Mouse (Mus musculus) testis, adult 2 months (tissue): ENCODE results near the gene Gm20388. TPM values are rescaled to one million over a fixed set of nuclear protein-coding genes. Genes with fewer than 3 reads are reported as not detected.
"Not testable (repeated sequence)": the region's sequence is repeated elsewhere in the genome, so short reads cannot be mapped to it uniquely, and the experiment has no call there.

Source experiments
- H3K27ac ChIP-seq: fragments of 200-500 bp; 2 replicates; pipeline ENCODE4 v1.5.1; 2012; ENCODE audit warnings: low read depth, low read length; ENCODE audit not compliant: control insufficient read depth, insufficient read depth
- H3K27me3 ChIP-seq: fragments of 200-500 bp; 2 replicates; pipeline ENCODE4 v1.6.1; 2012; ENCODE audit warnings: mild to moderate bottlenecking, low read length, moderate library complexity; ENCODE audit not compliant: control insufficient read depth, insufficient read depth
- H3K36me3 ChIP-seq: fragments of 200-500 bp; 2 replicates; pipeline ENCODE4 v1.6.1; 2012; ENCODE audit warnings: mild to moderate bottlenecking, low read length; ENCODE audit not compliant: control insufficient read depth, insufficient read depth
- H3K4me1 ChIP-seq: fragments of 200-500 bp; 2 replicates; pipeline ENCODE4 v1.6.1; 2012; ENCODE audit warnings: low read length; ENCODE audit not compliant: control insufficient read depth, insufficient read depth
- H3K4me3 ChIP-seq: fragments of 200-500 bp; 2 replicates; pipeline ENCODE4 v1.5.1; 2012; ENCODE audit warnings: low read depth, mild to moderate bottlenecking, low read length, moderate library complexity, mixed read lengths; ENCODE audit not compliant: control insufficient read depth
- CTCF ChIP-seq: fragments of 200-500 bp; IDR thresholded peaks from 2 replicates; pipeline ENCODE4 v1.5.1; 2012; ENCODE audit warnings: low read depth, mild to moderate bottlenecking, inconsistent platforms, low read length, moderate library complexity; ENCODE audit not compliant: control insufficient read depth, insufficient read depth, insufficient replicate concordance
- POLR2A ChIP-seq: fragments of 200-500 bp; IDR thresholded peaks from 2 replicates; pipeline ENCODE4 v1.6.1; 2012; ENCODE audit warnings: low read depth, mild to moderate bottlenecking, inconsistent platforms, low read length, moderate library complexity; ENCODE audit not compliant: control insufficient read depth
- polyA plus RNA-seq: library from polyadenylated mRNA; depleted of rRNA; stranded (reverse); fragments of >200 nt; gene quantifications from 2 replicates; pipeline ENCODE4 v1.2.3, GENCODE M21; 2012

The Gm20388 gene
- polyA plus RNA-seq, 1 experiment: 5.6 TPM

DNA sequence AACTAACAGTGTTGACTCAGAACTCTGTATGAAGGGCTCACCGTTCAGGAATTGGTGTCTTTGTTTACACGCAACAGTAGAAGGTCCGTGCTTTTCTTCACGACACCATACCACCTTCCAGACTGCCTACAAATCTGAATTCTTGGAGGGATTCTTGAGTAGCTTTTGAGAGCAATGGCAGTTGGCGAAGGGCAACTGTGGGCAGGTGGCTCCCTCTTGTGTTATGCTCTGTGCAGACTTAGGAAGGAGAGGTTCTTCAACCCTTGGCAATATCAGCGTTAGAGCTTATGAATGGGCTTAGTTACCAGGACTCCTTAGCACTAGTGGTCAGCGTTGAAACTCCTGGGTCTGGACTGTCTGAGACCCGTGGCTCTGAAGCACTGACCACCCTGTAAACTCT lies 4081.9 kb downstream of the Gm20388 start:
- TF ChIP-seq POLR2A (no peak), CTCF (no peak)
- Histone ChIP-seq H3K4me3 (no peak overlapping the region), H3K4me1 (no peaks in the 10 kb centered on the region), H3K27me3 (no peaks in the 10 kb centered on the region), H3K36me3 (no peaks in the 10 kb centered on the region; the same call in 1 of the 2 replicates), H3K27ac (no peak overlapping the region)

DNA sequence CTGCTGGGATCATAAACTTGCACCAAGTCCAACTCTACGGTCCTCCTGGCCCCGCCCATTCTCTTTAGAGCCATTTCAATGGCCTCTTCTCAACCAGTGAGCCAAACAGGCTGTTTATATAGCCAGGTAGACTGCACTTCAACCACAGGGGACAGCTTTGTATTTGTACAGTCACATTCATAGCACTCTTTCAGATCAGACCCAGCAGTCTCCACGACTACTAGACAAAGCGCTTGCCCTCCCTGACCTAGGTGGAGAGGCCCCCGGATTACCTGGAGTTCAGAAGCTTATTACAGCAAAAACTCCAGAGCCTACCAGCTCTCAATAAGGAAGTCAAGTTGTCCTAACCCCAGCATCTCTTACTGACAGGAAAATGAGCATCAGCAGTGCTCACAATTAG lies 4083.0 kb downstream of the Gm20388 start:
- Histone ChIP-seq H3K36me3 (no peaks in the 10 kb centered on the region; the same call in 1 of the 2 replicates), H3K4me3 (no peak overlapping the region), H3K27ac (no peak overlapping the region), H3K27me3 (no peaks in the 10 kb centered on the region), H3K4me1 (no peaks in the 10 kb centered on the region)
- TF ChIP-seq CTCF (no peak), POLR2A (no peak)

DNA sequence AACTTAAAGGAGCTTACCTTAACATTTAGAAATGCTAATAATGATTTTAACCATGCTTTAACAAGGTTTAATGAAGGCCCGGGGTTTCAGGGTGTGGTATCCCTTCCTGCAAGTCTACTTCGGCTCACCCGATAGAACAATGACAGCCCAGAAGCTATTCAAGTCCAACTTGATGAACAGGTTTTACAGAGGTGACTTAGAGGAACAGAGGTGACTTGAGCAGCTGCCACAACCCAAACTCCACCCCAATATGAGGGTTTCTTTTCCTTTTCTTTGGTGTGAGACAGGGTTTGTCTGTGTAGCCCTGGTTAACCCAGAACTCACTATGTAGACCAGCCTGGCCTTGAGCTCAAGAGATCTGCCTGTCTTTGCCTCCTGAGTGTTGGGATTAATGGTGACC lies 4083.4 kb downstream of the Gm20388 start:
- Histone ChIP-seq H3K27ac (no peak overlapping the region), H3K36me3 (no peaks in the 10 kb centered on the region; the same call in 1 of the 2 replicates)

DNA sequence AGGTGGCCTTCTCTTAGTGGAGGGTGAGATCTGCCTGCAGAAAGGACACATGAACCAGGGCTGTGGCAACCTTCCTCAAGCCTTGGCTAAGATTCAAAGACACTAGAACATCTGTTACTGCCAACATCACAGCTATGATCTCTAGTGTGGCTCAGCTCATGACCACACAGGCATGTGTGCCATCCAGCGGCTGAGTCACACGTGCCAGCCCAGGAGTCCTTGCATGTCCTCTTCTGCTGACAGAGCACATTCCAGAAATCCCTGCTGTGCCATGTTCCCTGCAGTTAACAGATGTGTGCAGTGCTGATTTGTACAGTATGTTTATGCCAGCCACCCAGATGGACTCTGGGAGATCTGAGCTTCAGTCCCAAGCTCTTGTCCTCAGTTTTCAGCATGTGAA lies 4088.9 kb downstream of the Gm20388 start:
- TF ChIP-seq POLR2A: no peak
- TF ChIP-seq CTCF: no peak
- H3K27me3 ChIP-seq: no peaks in the 10 kb centered on the region
- H3K36me3 ChIP-seq: peaks cover 2% of the 10 kb centered on the region
- no peak overlapping the region for H3K4me3 ChIP-seq
- no peak overlapping the region for H3K27ac ChIP-seq
- H3K4me1 ChIP-seq: no peaks in the 10 kb centered on the region

More for the DNA sequence above, 4083.4 kb downstream of the Gm20388 start:
- Histone ChIP-seq H3K4me3 (no peak overlapping the region), H3K4me1 (no peaks in the 10 kb centered on the region), H3K27me3 (no peaks in the 10 kb centered on the region)
- TF ChIP-seq POLR2A (no peak), CTCF (no peak)

DNA sequence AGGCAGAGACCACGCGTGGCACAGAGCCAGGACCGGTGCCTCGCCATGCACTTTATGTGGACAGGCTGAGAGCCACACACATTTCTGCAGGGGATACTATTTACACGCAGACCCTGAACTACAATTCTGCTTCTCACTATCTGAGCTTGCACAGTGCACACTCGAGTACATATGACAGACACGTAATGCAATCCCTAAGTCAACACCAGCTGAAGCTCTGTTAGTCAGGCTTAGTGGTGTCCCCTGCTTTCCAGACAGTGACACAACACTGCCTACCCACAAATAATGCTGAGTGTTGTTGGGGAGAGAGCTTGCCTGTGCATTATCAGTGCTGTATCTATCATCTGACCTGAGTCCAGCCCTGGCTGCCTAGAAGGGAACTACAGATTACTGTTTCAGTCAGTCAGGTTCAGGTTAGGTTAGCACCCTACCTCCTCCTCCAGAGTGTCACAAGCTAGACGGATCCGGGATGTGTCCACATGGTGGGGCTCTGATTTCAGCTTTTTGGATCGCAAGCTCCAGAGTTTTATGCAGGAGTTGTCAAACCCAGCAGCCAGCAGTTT lies 4092.0 kb downstream of the Gm20388 start:
- TF ChIP-seq POLR2A: no peak
- no peak for TF ChIP-seq CTCF
- H3K27me3 ChIP-seq: no peaks in the 10 kb centered on the region
- no peak overlapping the region for H3K4me3 ChIP-seq
- H3K27ac ChIP-seq: no peak overlapping the region
- no peaks in the 10 kb centered on the region for H3K4me1 ChIP-seq
- peaks cover 4% of the 10 kb centered on the region for H3K36me3 ChIP-seq

DNA sequence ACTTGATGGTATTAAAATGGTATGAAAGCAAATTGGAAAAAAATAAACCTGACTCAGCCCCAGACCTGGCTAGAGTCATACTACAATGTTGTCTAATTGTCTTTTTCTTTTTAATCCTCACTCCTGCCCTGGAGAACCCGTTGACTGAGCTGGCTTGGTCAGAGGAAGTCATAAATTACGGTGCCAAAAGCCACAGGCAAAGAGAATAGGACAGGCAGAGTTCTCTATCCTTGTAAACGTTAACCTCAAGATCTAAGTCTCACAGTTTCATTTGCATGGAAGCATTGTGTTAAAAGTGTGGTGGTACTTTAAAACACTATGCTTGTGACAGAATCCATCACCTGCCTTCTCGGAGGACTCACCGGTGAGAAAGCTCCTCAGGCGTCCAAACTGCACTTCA lies 4097.2 kb downstream of the Gm20388 start:
- TF ChIP-seq CTCF (no peak), POLR2A (no peak)
- no peaks in the 10 kb centered on the region for H3K4me1 ChIP-seq
- H3K36me3 ChIP-seq: peaks cover 4% of the 10 kb centered on the region
- no peak overlapping the region for H3K27ac ChIP-seq
- no peak overlapping the region for H3K4me3 ChIP-seq
- no peaks in the 10 kb centered on the region for H3K27me3 ChIP-seq

DNA sequence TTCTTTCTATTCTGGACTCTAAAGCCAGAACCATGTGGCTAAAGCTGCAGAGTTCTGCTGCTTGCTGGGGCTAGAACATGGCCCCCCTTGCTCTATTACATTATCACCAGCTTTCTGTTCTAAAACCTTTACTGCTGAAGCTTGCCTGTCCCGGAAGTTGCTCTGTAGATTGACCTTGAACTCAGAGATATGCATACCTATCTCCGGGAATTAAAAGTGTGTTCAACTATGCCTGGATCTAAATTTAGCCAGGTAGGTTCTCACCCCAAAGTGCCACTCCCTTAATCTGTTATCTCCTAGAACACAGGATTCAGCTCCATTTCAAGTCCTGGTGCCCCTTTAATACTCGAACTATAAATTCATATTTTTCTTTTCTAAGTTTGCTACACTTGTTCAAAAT lies 4100.9 kb downstream of the Gm20388 start:
- Histone ChIP-seq H3K27ac (no peak overlapping the region), H3K4me1 (no peaks in the 10 kb centered on the region; the same call in 1 of the 2 replicates), H3K36me3 (peaks cover 2% of the 10 kb centered on the region), H3K27me3 (no peaks in the 10 kb centered on the region), H3K4me3 (no peak overlapping the region)
- TF ChIP-seq CTCF: no peak
- no peak for TF ChIP-seq POLR2A

DNA sequence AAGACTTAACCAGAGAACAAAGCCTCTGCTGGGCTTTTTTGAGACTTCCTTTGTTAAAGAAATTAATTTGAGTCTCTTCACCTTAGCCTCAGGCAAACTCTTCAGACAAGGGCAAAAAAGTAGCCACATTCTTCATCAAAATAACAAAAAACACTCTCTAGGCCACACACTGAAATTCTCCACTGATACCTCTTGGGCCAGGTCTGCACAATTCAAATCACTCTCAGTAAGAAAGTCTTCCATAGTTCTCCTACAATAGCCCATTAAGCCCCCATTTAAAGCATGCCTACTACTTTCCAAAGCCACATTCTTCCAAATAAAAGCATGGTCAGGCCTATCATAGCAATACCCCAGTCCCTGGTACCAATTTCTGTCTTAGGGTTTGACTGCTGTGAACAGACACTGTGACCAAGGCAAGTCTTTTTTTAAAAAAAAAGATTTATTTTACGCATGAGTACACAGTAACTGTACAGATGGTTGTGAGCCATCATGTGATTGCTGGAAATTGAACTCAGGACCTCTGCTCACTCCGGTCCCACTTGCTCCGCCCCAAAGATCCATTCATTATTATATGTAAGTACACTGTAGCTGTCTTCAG lies 4101.4 kb downstream of the Gm20388 start:
- Histone ChIP-seq H3K27ac (no peak overlapping the region), H3K27me3 (no peaks in the 10 kb centered on the region), H3K36me3 (peaks cover 2% of the 10 kb centered on the region), H3K4me3 (no peak overlapping the region), H3K4me1 (no peaks in the 10 kb centered on the region; the same call in 1 of the 2 replicates)
- no peak for TF ChIP-seq POLR2A
- no peak for TF ChIP-seq CTCF

DNA sequence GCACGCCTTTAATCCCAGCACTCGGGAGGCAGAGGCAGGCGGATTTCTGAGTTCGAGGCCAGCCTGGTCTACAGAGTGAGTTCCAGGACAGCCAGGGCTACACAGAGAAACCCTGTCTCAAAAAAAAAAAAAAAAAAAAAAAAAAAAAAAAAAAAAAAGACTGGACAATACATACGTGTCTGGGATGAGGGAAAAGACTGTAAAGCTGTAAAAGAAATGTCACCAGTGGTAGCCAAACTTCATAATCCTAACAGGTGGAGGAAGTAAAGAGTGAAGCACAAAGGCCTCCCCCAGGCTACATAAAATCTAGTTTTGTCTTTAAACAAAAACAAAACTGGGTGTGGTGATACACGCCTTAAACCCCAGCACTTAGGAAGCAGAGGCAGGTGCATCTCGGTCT lies 4103.7 kb downstream of the Gm20388 start:
- H3K27ac ChIP-seq, H3K27me3 ChIP-seq, H3K36me3 ChIP-seq, H3K4me1 ChIP-seq, H3K4me3 ChIP-seq: not testable (repeated sequence)
